Mouse (Mus musculus): ENCODE results near the gene Ppil1.

- TF ChIP-seq CTCF (IDR thresholded peaks at IDR 0.05; ENCODE audit: low read depth, low read length) (no peak), POLR2A (IDR thresholded peaks at IDR 0.05; ENCODE audit: insufficient read depth, low read length) (no peak), EP300 (IDR thresholded peaks at IDR 0.05; ENCODE audit: insufficient read depth, low read depth, low read length) (no peak)
Measured at GRCm38 (mm10) chr17:29216078-29216477, 47.9 kb downstream of the Ppil1 start.
